Mouse (Mus musculus): ENCODE measurements around the gene Olfr433. TPM values are rescaled to one million over a fixed set of nuclear protein-coding genes. Genes with fewer than 3 reads are reported as not detected.
"Not testable (repeated sequence)": the region's sequence is repeated elsewhere in the genome, so short reads cannot be mapped to it uniquely, and the experiment has no call there.

Olfr433 gene
- not detected for total RNA-seq (2021)
- polyA plus RNA-seq (2012; rRNA removed), result 0.12 TPM in 1 of 2 replicates, not detected in the other
- long read RNA-seq, result 0 reads

GRCm38 (mm10) chr1:174040523-174041177 lies at the start of gene Olfr433:
TSS of gene Olfr433 (plus strand) at chr1:174040705.
- no peak within 1 kb of the TSS for H3K4me3 ChIP-seq
- no peak for TF ChIP-seq EP300 (IDR thresholded peaks at IDR 0.05; ENCODE audit: insufficient read depth, low read depth, low read length)
- no peaks in the 10 kb centered on the region for H3K79me2 ChIP-seq (replicated peaks; ENCODE audit: control insufficient read depth, insufficient read depth, low read length)
- intact Hi-C loops (cut with DNase I), result no loop called here
- no peaks in the 10 kb centered on the region for H3K4me1 ChIP-seq (ENCODE audit: control insufficient read depth, insufficient read depth, low read length)
- 54% methylated on average over 7 of the region's 7 CpGs for WGBS
- no peaks in the 10 kb centered on the region for H3K36me3 ChIP-seq (ENCODE audit: control insufficient read depth, insufficient read depth, low read length)
- H3K27me3 ChIP-seq (ENCODE audit: control insufficient read depth, insufficient read depth, low read length), result no peaks in the 10 kb centered on the region
- no peak within 1 kb of the TSS for H3K9ac ChIP-seq (ENCODE audit: low read depth, low read length)
- DNase-seq, result peak; percentile 80 to 84
- peak within 1 kb of the TSS; percentile 44 for H3K27ac ChIP-seq

GRCm38 (mm10) chr1:173995003-173995402 lies 45.5 kb upstream of the Olfr433 start:
- WGBS, result 83% methylated on average over 4 of the region's 4 CpGs
- intact Hi-C loops (cut with DNase I), result no loop called here

GRCm38 (mm10) chr1:174004352-174005109 lies 36.0 kb upstream of the Olfr433 start:
- intact Hi-C loops (cut with DNase I); H3K36me3 ChIP-seq (ENCODE audit: control insufficient read depth, insufficient read depth, low read length); DNase-seq; H3K4me1 ChIP-seq (ENCODE audit: control insufficient read depth, insufficient read depth, low read length); H3K79me2 ChIP-seq (replicated peaks; ENCODE audit: control insufficient read depth, insufficient read depth, low read length); H3K9ac ChIP-seq (ENCODE audit: low read depth, low read length); H3K27me3 ChIP-seq (ENCODE audit: control insufficient read depth, insufficient read depth, low read length); H3K4me3 ChIP-seq; H3K27ac ChIP-seq: not testable (repeated sequence)
- WGBS, result 66% methylated on average over 2 of the region's 3 CpGs

More at GRCm38 (mm10) chr1:173995003-173995402, 45.5 kb upstream of the Olfr433 start:
- Histone ChIP-seq H3K4me3 (no peak overlapping the region), H3K9ac (ENCODE audit: low read depth, low read length) (no peak overlapping the region), H3K4me1 (ENCODE audit: control insufficient read depth, insufficient read depth, low read length) (no peaks in the 10 kb centered on the region), H3K27ac (no peak overlapping the region), H3K79me2 (replicated peaks; ENCODE audit: control insufficient read depth, insufficient read depth, low read length) (no peaks in the 10 kb centered on the region), H3K36me3 (ENCODE audit: control insufficient read depth, insufficient read depth, low read length) (no peaks in the 10 kb centered on the region), H3K27me3 (ENCODE audit: control insufficient read depth, insufficient read depth, low read length) (no peaks in the 10 kb centered on the region)
- no peak for TF ChIP-seq EP300 (IDR thresholded peaks at IDR 0.05; ENCODE audit: insufficient read depth, low read depth, low read length)
- no peak for TF ChIP-seq POLR2A (IDR thresholded peaks at IDR 0.05; ENCODE audit: insufficient read depth, low read depth, low read length)
- no peak for TF ChIP-seq CTCF (IDR thresholded peaks at IDR 0.05)
- no peak for DNase-seq

GRCm38 (mm10) chr1:174007050-174007449 lies 33.5 kb upstream of the Olfr433 start:
- intact Hi-C loops (cut with DNase I); DNase-seq; H3K36me3 ChIP-seq (ENCODE audit: control insufficient read depth, insufficient read depth, low read length): not testable (repeated sequence)

GRCm38 (mm10) chr1:174031698-174032097 lies 8.8 kb upstream of the Olfr433 start, which contains the start of gene Ifi205:
TSS of gene Ifi205 (minus strand) at chr1:174031810.
- 11% methylated on average over 1 of the region's 1 CpGs for WGBS
- no peaks in the 10 kb centered on the region for H3K27me3 ChIP-seq (ENCODE audit: control insufficient read depth, insufficient read depth, low read length)
- H3K79me2 ChIP-seq (replicated peaks; ENCODE audit: control insufficient read depth, insufficient read depth, low read length), result no peaks in the 10 kb centered on the region
- no peaks in the 10 kb centered on the region for H3K36me3 ChIP-seq (ENCODE audit: control insufficient read depth, insufficient read depth, low read length)
- TF ChIP-seq EP300 (IDR thresholded peaks at IDR 0.05; ENCODE audit: insufficient read depth, low read depth, low read length) (no peak), POLR2A (IDR thresholded peaks at IDR 0.05; ENCODE audit: insufficient read depth, low read depth, low read length) (peak; percentile 75)
- H3K9ac ChIP-seq (ENCODE audit: low read depth, low read length), result no peak within 1 kb of the TSS
- peak; percentile 44 to 53 for DNase-seq
- intact Hi-C loops (cut with DNase I), result no loop called here
- H3K4me3 ChIP-seq, result no peak within 1 kb of the TSS
- no peaks in the 10 kb centered on the region for H3K4me1 ChIP-seq (ENCODE audit: control insufficient read depth, insufficient read depth, low read length)
- H3K27ac ChIP-seq, result peak within 1 kb of the TSS; percentile 26

More at GRCm38 (mm10) chr1:174007050-174007449, 33.5 kb upstream of the Olfr433 start:
- not testable (repeated sequence) for H3K27ac ChIP-seq; H3K27me3 ChIP-seq (ENCODE audit: control insufficient read depth, insufficient read depth, low read length); H3K4me1 ChIP-seq (ENCODE audit: control insufficient read depth, insufficient read depth, low read length); H3K79me2 ChIP-seq (replicated peaks; ENCODE audit: control insufficient read depth, insufficient read depth, low read length); H3K4me3 ChIP-seq; H3K9ac ChIP-seq (ENCODE audit: low read depth, low read length)

- intact Hi-C loops (cut with DNase I), result no loop called here
- DNase-seq, result no peak
- no peak for TF ChIP-seq EP300 (IDR thresholded peaks at IDR 0.05; ENCODE audit: insufficient read depth, low read depth, low read length)
- no peak for TF ChIP-seq CTCF (IDR thresholded peaks at IDR 0.05)
- no peak for TF ChIP-seq POLR2A (IDR thresholded peaks at IDR 0.05; ENCODE audit: insufficient read depth, low read depth, low read length)
- Histone ChIP-seq H3K4me3 (no peak overlapping the region), H3K27ac (no peak overlapping the region), H3K79me2 (replicated peaks; ENCODE audit: control insufficient read depth, insufficient read depth, low read length) (no peaks in the 10 kb centered on the region), H3K36me3 (ENCODE audit: control insufficient read depth, insufficient read depth, low read length) (no peaks in the 10 kb centered on the region), H3K27me3 (ENCODE audit: control insufficient read depth, insufficient read depth, low read length) (no peaks in the 10 kb centered on the region), H3K4me1 (ENCODE audit: control insufficient read depth, insufficient read depth, low read length) (no peaks in the 10 kb centered on the region), H3K9ac (ENCODE audit: low read depth, low read length) (no peak overlapping the region)
- 65% methylated on average over 4 of the region's 4 CpGs for WGBS
Measured at GRCm38 (mm10) chr1:174035841-174036240, 4.7 kb upstream of the Olfr433 start.
